Mouse (Mus musculus) gastrocnemius, postnatal 14 days (tissue): ENCODE results near the gene 4933428G20Rik. TPM values are rescaled to one million over a fixed set of nuclear protein-coding genes. Genes with fewer than 3 reads are reported as not detected.

ENCODE experiments used
- DNase-seq: peaks from one replicate; pipeline ENCODE4 v3.0.0; 2021; ENCODE audit warnings: mixed read lengths
- intact Hi-C: fragments of 180-260 bp; cut with DNase I; formaldehyde crosslinking; loops from one replicate; pipeline ENCODE4 v1.15.1; 2025; ENCODE audit warnings: low total_unique reads
- total RNA-seq, 2 experiments: library from RNA; stranded (reverse); gene quantifications; 2 replicates each; pipeline ENCODE4 v1.2.3; 2021

Gene 4933428G20Rik
- total RNA-seq, 2 experiments from 2014 or later: not detected

- intact Hi-C loops: no loop called here
- no peak for DNase-seq
Measured at GRCm38 (mm10) chr11:97442891-97443675, 57.1 kb downstream of the 4933428G20Rik start.

- intact Hi-C loops: no loop called here
- DNase-seq: peak; percentile 44
Measured at GRCm38 (mm10) chr11:97441658-97442125, 58.4 kb downstream of the 4933428G20Rik start.

- intact Hi-C loops: no loop called here
Measured at GRCm38 (mm10) chr11:97441036-97441657, 59.0 kb downstream of the 4933428G20Rik start.

More at GRCm38 (mm10) chr11:97441036-97441657, 59.0 kb downstream of the 4933428G20Rik start:
- peak; percentile 50 for DNase-seq

Other genes starting within 250 kb of the 4933428G20Rik start
- gene Npepps, start 219.7 kb downstream of the 4933428G20Rik start, total RNA-seq: 10 to 100 TPM; 46.3 to 54.3 TPM
- gene Mrpl45, start 184.6 kb downstream of the 4933428G20Rik start, total RNA-seq: 10 to 100 TPM; 32.0 to 36.0 TPM
- under 1 TPM in 1 of 2 experiments, not detected in 1; 0.27 TPM for gene Gpr179, start 148.3 kb downstream of the 4933428G20Rik start, total RNA-seq
- gene Socs7, start 137.8 kb downstream of the 4933428G20Rik start, total RNA-seq: 10 to 100 TPM; 32.4 to 36.2 TPM
- 10 to 100 TPM; 10.5 to 12.2 TPM for gene Arhgap23, start 84.8 kb downstream of the 4933428G20Rik start, total RNA-seq
- gene Srcin1, start 75.8 kb upstream of the 4933428G20Rik start, total RNA-seq: under 1 TPM; 0.51 to 0.64 TPM
- gene Epop, start 129.4 kb upstream of the 4933428G20Rik start, total RNA-seq: 1 to 10 TPM in 1 of 2 experiments, under 1 TPM in 1; 0.60 to 1.3 TPM
- gene Mllt6, start 163.1 kb upstream of the 4933428G20Rik start, total RNA-seq: 10 to 100 TPM; 26.2 to 27.4 TPM
- gene Cisd3, start 185.5 kb upstream of the 4933428G20Rik start, total RNA-seq: 100 to 1,000 TPM; 105 to 116 TPM
- gene Pcgf2, start 200.2 kb upstream of the 4933428G20Rik start, total RNA-seq: 1 to 10 TPM; 6.5 to 7.7 TPM
- 100 to 1,000 TPM; 146 to 154 TPM for gene Psmb3, start 203.1 kb upstream of the 4933428G20Rik start, total RNA-seq
- 10 to 100 TPM; 33.3 to 38.5 TPM for gene Pip4k2b, start 244.4 kb upstream of the 4933428G20Rik start, total RNA-seq